Mouse (Mus musculus): ENCODE measurements at regions not wholly inside any gene's neighbourhood (a gene's known extent, or its start where the extent isn't known, plus 50 kb on each side); places are given as distances from the start of the nearest gene placed in this dataset.
A peak's percentile ranks its signal among the peaks of the same experiment; 100 is the strongest.

- DNase-seq (ENCODE audit: low read depth, low spot score) = no peak
These were observed 62.9 kb upstream of the Sfmbt2 start for GRCm38 (mm10) chr2:10307376-10307775.

- no peak for DNase-seq (ENCODE audit: low read depth, low spot score)
These were observed 60.7 kb upstream of the Sfmbt2 start for GRCm38 (mm10) chr2:10309656-10310055.

- DNase-seq (ENCODE audit: low read depth, low spot score) = peak; percentile 89
These were observed 58.6 kb upstream of the Sfmbt2 start for GRCm38 (mm10) chr2:10311719-10312118.

GRCm38 (mm10) chr2:10312398-10312797 is 57.9 kb upstream of the Sfmbt2 start:
- DNase-seq (ENCODE audit: low read depth, low spot score) = no peak

GRCm38 (mm10) chr2:10314251-10315243 is 55.8 kb upstream of the Sfmbt2 start:
- no peak for DNase-seq (ENCODE audit: low read depth, low spot score)

- no peak for DNase-seq (ENCODE audit: low read depth, low spot score)
These were observed 54.0 kb upstream of the Sfmbt2 start for GRCm38 (mm10) chr2:10316347-10316746.

GRCm38 (mm10) chr2:10318166-10318768 is 52.0 kb upstream of the Sfmbt2 start:
- DNase-seq (ENCODE audit: low read depth, low spot score) = no peak
